Mouse (Mus musculus) megakaryocyte-erythroid progenitor cell, adult 5 weeks (primary cell): ENCODE results near the gene Krtap10-10. TPM values are rescaled to one million over a fixed set of nuclear protein-coding genes. Genes with fewer than 3 reads are reported as not detected.

ENCODE experiments used
- polyA plus RNA-seq: library from polyadenylated mRNA; stranded (reverse); fragments of >175 nt; gene quantifications from 2 replicates; pipeline ENCODE4 v1.2.3, GENCODE M21; 2012

Krtap10-10 gene
- polyA plus RNA-seq, result not detected in 2 replicates

GRCm38 (mm10) chr10:77835647-77836046, at the start of gene Krtap10-10:
TSS of gene Krtap10-10 (plus strand) at chr10:77835947.

DNA sequence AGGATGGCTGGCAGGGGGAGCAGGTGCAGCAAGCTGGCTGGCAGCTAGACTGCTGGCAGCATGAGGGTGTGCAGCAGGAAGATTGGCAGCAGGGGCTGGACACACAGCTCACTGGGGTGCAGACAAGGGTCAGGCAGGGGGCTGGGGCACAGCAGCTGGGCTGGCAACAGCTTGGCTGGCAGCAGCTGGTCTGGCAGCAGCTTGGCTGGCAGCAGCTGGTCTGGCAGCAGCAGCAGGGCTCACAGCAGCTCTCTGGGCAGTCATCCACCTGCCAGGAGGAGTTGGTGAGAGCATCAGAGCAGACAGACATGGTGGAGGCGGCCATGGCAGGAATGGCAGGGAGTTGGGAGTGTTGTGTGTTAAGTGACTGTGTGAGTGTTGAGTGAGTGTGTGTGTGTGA, 47.9 kb upstream of the Krtap10-10 start, which contains the start of gene Gm7137:
Gene Gm7137, minus strand, starts transcription at position 325 of the 400 bp plus-strand sequence.

GRCm38 (mm10) chr10:77794976-77795375, 40.8 kb upstream of the Krtap10-10 start, which contains the start of gene Gm9639:
TSS of gene Gm9639 (minus strand) at chr10:77795076.

DNA sequence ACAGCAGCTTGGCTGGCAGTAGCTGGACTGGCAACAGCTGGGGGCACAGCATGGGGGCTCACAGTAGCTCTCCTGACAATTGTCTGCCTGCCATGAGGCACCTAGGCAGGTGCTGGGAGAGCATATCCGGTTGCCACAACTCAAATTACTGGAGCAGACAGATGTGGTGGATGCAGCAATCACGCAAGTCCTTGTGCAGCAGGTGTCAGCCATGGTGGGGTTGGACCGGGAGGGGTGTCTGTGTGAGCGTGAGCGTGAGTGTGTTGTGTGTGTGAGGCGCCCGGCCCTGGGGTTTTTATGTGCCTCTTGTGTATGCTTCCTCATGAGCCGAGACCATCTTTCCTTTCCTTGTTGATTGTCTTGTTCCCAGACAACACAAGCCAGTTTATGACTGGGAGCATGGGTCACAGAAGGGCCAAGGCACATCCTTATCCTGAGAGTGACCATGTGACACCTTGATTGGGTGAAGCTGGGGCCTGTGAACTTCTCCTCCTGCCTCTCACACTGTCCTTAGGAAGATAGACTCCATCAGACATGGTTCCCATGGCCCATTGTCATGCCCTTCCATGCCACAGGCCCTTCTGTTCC, 36.7 kb upstream of the Krtap10-10 start, which contains the start of gene Gm19668:
Gene Gm19668, minus strand, starts transcription at position 213 of the 588 bp plus-strand sequence.

DNA sequence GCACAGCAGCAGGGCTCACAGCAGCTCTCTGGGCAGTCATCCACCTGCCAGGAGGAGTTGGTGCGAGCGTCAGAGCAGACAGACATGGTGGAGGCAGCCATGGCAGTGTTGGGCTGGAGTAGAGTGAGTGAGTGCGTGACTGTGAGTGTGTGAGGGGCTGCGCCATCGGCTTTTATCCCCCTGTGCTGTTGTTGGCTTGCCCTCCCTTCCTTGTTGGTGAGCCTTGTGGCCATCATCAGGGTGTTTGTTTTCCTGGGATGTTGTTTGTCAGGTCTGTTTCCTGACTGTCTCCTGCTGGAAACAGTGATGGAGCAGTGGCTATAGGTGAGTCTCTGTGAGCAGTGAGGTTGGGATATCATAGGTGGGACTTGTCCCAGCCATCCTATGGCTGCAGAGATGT, 24.0 kb upstream of the Krtap10-10 start, which contains the start of gene Gm9507:
Gene Gm9507, minus strand, starts transcription at position 101 of the 400 bp plus-strand sequence.

GRCm38 (mm10) chr10:77814382-77814781, 21.4 kb upstream of the Krtap10-10 start, which contains the start of gene Gm2696:
TSS of gene Gm2696 (plus strand) at chr10:77814682.

DNA sequence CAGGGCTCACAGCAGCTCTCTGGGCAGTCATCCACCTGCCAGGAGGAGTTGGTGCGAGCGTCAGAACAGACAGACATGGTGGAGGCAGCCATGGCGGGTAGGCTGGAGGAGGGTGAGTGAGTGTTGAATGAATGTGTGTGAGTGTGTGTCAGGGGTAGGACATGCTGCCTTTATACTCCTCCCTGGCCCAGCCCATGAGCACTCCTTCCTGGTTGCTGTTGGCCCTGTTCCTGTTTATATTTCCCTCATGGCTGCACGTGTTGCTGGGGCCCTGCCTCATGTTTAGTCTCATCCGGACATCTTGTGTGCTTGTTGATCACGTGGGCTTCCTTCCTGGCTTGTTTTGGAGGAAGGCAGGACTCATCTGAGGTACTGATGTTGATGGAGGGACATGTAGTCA, 8.8 kb upstream of the Krtap10-10 start, which contains the start of gene Krtap10-4:
Gene Krtap10-4, minus strand, starts transcription at position 145 of the 400 bp plus-strand sequence.

DNA sequence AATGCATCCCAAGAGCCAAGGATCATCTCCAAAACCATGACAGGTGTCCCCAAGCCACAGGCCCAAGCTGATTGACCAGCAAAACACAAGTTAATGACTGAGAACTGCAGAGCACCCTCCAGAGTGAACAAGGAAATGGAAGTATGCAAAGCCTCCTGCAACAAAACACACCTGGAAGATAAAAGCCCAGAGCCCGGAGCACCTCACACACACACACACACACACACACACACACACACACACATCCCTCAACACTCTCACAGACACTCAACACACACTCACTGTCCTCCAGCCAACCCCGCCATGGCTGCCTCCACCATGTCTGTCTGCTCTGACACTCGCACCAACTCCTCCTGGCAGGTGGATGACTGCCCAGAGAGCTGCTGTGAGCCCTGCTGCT, 10.8 kb downstream of the Krtap10-10 start, which contains the start of gene Gm36176:
Gene Gm36176, plus strand, starts transcription at position 301 of the 400 bp plus-strand sequence.

GRCm38 (mm10) chr10:77852559-77852958, 16.8 kb downstream of the Krtap10-10 start, which contains the start of gene Gm10318:
TSS of gene Gm10318 (plus strand) at chr10:77852859.

GRCm38 (mm10) chr10:77861675-77862074, 25.9 kb downstream of the Krtap10-10 start, which contains the start of gene Gm3285:
TSS of gene Gm3285 (plus strand) at chr10:77861975.

Other genes starting within 250 kb of the Krtap10-10 start
- gene Sumo3, start 229.8 kb upstream of the Krtap10-10 start, polyA plus RNA-seq, result 207 and 270 TPM in 2 replicates
- 2.6 TPM in 1 of 2 replicates, not detected in the other for gene Gm49325, start 229.8 kb upstream of the Krtap10-10 start, polyA plus RNA-seq
- 43.2 and 45.3 TPM in 2 replicates for gene Ube2g2, start 213.7 kb upstream of the Krtap10-10 start, polyA plus RNA-seq
- 0.16 and 0.70 TPM in 2 replicates for gene Tspear, start 149.4 kb upstream of the Krtap10-10 start, polyA plus RNA-seq
- not detected in 2 replicates for gene Gm19402, start 145.2 kb upstream of the Krtap10-10 start, polyA plus RNA-seq
- 0.09 TPM in 1 of 2 replicates, not detected in the other for gene Gm9508, start 138.7 kb upstream of the Krtap10-10 start, polyA plus RNA-seq
- gene Gm10272, start 129.3 kb upstream of the Krtap10-10 start, polyA plus RNA-seq, result not detected in 2 replicates
- not detected in 2 replicates for gene Gm10024, start 124.5 kb upstream of the Krtap10-10 start, polyA plus RNA-seq
- not detected in 2 replicates for gene Gm10142, start 120.1 kb upstream of the Krtap10-10 start, polyA plus RNA-seq
- gene Krtap12-1, start 115.3 kb upstream of the Krtap10-10 start, polyA plus RNA-seq, result not detected in 2 replicates
- not detected in 2 replicates for gene Gm10100, start 109.5 kb upstream of the Krtap10-10 start, polyA plus RNA-seq
- gene Gm18596, start 93.3 kb upstream of the Krtap10-10 start, polyA plus RNA-seq, result not detected in 2 replicates
- gene Gm9736, start 84.6 kb upstream of the Krtap10-10 start, polyA plus RNA-seq, result not detected in 2 replicates
- not detected in 2 replicates for gene Gm3233, start 76.3 kb upstream of the Krtap10-10 start, polyA plus RNA-seq
- not detected in 2 replicates for gene Gm3238, start 64.6 kb upstream of the Krtap10-10 start, polyA plus RNA-seq
- not detected in 2 replicates for gene Gm7138, start 59.0 kb upstream of the Krtap10-10 start, polyA plus RNA-seq
- gene Gm3250, start 53.4 kb upstream of the Krtap10-10 start, polyA plus RNA-seq, result not detected in 2 replicates
- gene Gm7137, start 47.7 kb upstream of the Krtap10-10 start, polyA plus RNA-seq, result not detected in 2 replicates
- gene Gm9639, start 40.9 kb upstream of the Krtap10-10 start, polyA plus RNA-seq, result not detected in 2 replicates
- not detected in 2 replicates for gene Gm19668, start 36.8 kb upstream of the Krtap10-10 start, polyA plus RNA-seq
- gene Gm9507, start 24.1 kb upstream of the Krtap10-10 start, polyA plus RNA-seq, result not detected in 2 replicates
- gene Gm2696, start 21.3 kb upstream of the Krtap10-10 start, polyA plus RNA-seq, result not detected in 2 replicates
- not detected in 2 replicates for gene Krtap10-4, start 8.9 kb upstream of the Krtap10-10 start, polyA plus RNA-seq
- gene Gm36176, start 10.9 kb downstream of the Krtap10-10 start, polyA plus RNA-seq, result not detected in 2 replicates
- 0.12 TPM in 1 of 2 replicates, not detected in the other for gene Gm10318, start 16.9 kb downstream of the Krtap10-10 start, polyA plus RNA-seq
- not detected in 2 replicates for gene Gm3285, start 26.0 kb downstream of the Krtap10-10 start, polyA plus RNA-seq
- 0.07 and 0.10 TPM in 2 replicates for gene Lrrc3, start 66.6 kb downstream of the Krtap10-10 start, polyA plus RNA-seq
- gene Trpm2, start 134.6 kb downstream of the Krtap10-10 start, polyA plus RNA-seq, result 1.8 and 3.2 TPM in 2 replicates
- 31.2 and 32.5 TPM in 2 replicates for gene 1810043G02Rik, start 142.6 kb downstream of the Krtap10-10 start, polyA plus RNA-seq
- gene Pfkl, start 174.1 kb downstream of the Krtap10-10 start, polyA plus RNA-seq, result 92.4 and 96.4 TPM in 2 replicates
- 0.25 and 0.51 TPM in 2 replicates for gene Dnmt3l, start 206.0 kb downstream of the Krtap10-10 start, polyA plus RNA-seq
- 0.47 and 0.55 TPM in 2 replicates for gene Aire, start 207.7 kb downstream of the Krtap10-10 start, polyA plus RNA-seq
- gene Icosl, start 233.4 kb downstream of the Krtap10-10 start, polyA plus RNA-seq, result 4.8 and 8.0 TPM in 2 replicates